Mouse (Mus musculus) MEL (cell line): ENCODE measurements around the gene Rhoj.

Experiments
- E2F4 ChIP-seq: IDR thresholded peaks from 2 replicates; pipeline ENCODE4 v1.6.1; 2011; ENCODE audit warnings: low read depth, low read length, improper control_type of control experiment, borderline replicate concordance
- EP300 ChIP-seq, 2 experiments: IDR thresholded peaks; 2 replicates each; pipeline ENCODE4 v1.6.1; 2011; ENCODE audit warnings: improper control_type of control experiment in 2 of 2, low read length in 2 of 2, low read depth in 1 of 2, mild to moderate bottlenecking in 1 of 2
- ZC3H11A ChIP-seq: IDR thresholded peaks from 2 replicates; pipeline ENCODE4 v1.6.1; 2012; ENCODE audit warnings: low read depth, mild to moderate bottlenecking, inconsistent platforms, low read length, improper control_type of control experiment
- ZNF384 ChIP-seq: IDR thresholded peaks from 2 replicates; pipeline ENCODE4 v1.6.1; 2012; ENCODE audit warnings: low read depth, mild to moderate bottlenecking, inconsistent platforms, low read length, improper control_type of control experiment

DNA sequence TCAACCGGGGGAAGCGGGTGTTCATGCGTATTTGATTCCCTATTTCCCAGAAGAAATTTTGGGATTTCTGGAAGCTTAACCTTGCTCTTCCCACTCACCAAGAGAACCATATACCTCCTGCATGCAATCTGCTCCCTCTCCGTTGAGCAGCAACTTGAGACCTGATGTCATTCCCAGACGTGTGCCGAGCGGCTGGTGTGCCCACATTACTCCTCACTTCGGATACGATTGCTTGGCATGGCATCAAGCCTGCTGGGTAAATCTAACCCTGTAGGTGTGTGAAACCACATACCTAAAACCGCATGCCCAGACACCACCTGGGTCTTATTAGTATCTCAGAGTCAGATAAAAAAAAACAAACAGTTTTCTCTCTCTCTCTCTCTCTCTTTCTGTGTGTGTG is 66.3 kb downstream of the Rhoj start:
- TF ChIP-seq EP300 (IDR thresholded peaks at IDR 0.05; ENCODE audit: low read depth in 1 of 2, low read length in 2 of 2), result no peak
- no peak for TF ChIP-seq E2F4
- TF ChIP-seq ZNF384, result no peak
- no peak for TF ChIP-seq ZC3H11A
